Mouse (Mus musculus): Measurements from ENCODE around the gene Paics. TPM values are rescaled to one million over a fixed set of nuclear protein-coding genes. Genes with fewer than 3 reads are reported as not detected.

Gene Paics
- polyA plus RNA-seq (2012; rRNA removed; ENCODE audit: low replicate concordance) = 6.1 and 11.0 TPM in 2 replicates

DNA sequence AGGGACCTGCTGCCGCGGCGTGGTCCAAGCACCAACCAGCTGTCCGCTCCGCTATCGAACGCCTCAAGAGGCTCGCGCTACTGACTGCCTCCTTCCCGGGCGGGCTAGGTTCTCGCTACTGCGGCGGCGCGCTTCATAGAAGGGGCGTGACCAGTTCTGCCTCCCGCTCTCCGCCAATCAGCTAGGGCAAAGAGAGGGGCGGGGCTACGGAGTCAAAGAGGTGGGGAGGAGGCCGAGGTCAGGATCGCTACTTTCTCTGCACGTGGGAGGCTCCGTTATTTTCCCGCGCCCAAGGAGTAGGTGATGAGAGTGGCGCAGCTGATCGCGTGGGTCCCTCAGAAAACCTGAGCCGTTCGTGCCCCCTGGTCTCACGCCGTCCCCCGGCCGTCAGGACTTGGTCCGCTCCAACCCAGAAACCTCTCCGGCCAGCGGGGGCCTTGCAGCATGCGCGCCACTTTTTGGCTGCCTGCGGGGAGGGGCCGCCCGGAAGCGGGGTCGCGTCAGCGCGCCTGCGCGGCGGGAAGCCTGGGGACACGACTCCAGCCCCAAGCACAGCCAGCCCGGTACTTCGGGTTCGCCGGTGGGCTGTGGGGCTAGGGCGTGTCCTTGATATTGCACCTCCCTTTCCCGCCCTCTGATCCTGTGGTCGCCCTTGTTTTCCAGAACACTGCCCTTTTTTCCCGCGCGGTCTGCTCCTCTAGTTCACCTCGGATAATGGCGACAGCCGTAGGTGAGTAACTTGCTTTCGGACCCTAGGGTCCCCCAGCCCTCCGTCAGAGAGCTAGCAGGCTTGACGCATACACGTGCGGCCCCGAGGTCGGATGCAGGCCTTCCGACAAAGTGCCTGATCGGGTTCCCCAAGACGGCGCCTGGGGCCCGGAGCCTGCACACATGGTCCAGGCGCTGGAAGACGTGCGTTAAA, at the start of gene Paics, which contains the start of gene Ppat:
TSS of gene Paics (plus strand) at position 202 of the 922 bp plus-strand sequence.
TSS of gene Ppat (minus strand) at position 473 of the 922 bp plus-strand sequence.

DNA sequence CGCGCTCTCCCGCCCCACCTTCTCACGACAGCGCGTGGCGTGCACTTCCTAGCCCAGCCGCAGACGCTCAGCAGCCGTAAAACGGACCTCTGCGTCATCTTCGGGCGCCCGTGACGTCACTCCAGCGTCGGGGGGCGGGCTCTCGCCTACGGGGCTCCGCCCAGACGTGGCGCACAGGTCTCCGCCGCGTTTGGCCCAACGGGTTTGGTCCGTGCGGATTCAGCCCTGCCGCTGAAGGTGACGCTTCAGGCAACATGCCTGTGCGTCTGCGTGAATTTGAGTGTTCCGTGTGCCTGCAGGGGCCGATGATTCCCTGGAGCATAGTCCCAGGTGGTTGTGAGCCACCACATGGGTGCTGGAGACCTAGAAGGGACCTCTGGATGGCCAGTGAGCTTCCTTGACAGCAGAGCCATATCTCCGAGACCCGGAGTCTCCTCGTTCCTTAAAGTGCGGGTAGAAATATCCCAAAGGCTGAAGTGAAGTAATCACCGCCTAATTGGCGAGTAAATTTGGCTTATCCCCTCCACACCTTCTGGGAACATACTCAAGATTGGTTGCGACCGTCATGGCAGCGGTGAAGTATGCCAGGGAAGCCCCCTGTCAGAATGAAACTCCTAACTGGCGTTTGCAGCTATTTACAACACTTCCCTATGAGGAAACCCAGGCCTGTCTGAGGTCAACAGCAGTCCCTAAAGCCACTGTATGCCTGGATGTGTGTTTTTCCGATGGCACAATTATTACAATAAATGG, 45.5 kb upstream of the Paics start, which contains the start of gene Aasdh:
TSS of gene Aasdh (minus strand) at position 110 of the 750 bp plus-strand sequence.

DNA sequence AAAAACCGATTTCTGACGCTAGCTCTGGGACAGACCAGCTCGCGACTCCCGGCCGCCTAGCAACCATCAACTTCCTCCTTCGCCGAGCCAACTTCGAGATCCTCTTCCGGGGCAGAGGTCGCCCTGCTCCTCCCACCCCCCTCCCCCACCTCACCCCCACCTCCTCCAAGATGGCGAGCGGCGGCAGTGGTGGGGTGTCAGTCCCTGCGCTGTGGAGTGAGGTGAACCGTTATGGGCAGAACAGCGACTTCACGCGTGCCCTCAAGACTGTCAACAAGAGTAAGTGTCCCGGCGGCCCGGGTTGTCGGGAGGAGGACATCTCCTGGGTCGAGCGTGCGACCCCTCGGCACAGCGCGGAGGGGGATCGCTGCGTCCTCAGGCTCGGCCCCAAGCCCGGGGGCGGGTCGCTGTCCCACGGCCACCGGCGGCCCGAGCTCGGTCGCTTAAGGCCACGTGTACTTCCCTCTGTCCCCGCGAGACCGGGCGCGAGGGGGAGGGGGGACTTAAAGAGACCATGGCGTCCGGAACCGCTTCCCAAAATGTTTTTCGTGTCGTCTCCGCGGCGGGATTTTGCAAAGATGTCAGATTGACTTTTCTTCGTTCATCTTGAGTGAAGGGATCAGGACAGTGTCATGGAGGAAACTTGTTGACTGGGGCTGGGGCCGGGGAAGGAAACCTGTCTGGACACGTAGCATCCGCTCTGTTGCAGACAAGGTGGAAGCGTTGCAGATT, 23.6 kb downstream of the Paics start, which contains the start of gene Srp72:
TSS of gene Srp72 (plus strand) at position 130 of the 732 bp plus-strand sequence.

DNA sequence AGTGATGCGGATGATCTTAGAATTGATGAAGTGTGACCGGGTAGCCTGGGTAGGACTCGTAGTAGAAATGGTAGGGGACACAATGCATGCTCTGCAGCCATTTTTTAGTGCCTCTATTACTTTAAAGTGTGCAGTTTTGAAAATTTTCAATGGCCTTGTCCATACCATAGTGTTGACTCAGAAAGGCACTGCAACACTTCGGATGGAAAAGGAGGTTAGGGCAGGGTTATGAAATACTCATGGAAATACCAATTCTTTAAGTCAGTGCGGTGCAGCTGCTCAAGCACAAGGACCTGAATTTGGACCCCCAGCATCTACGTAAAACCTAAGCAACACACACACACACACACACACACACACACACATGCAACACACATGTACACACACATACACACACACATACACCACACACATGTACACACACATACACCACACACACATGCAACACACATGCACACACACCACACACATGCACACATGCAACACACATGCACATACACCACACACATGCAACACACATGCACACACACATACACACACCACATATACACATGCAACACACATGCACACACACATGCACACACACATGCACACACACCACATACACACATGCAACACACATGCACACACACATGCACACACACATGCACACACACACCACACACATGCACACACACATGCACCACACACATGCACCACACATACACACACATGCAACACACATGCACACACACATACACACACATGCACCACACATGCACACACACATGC, 53.1 kb downstream of the Paics start, which contains the start of gene Arl9:
TSS of gene Arl9 (plus strand) at position 5 of the 771 bp plus-strand sequence.

DNA sequence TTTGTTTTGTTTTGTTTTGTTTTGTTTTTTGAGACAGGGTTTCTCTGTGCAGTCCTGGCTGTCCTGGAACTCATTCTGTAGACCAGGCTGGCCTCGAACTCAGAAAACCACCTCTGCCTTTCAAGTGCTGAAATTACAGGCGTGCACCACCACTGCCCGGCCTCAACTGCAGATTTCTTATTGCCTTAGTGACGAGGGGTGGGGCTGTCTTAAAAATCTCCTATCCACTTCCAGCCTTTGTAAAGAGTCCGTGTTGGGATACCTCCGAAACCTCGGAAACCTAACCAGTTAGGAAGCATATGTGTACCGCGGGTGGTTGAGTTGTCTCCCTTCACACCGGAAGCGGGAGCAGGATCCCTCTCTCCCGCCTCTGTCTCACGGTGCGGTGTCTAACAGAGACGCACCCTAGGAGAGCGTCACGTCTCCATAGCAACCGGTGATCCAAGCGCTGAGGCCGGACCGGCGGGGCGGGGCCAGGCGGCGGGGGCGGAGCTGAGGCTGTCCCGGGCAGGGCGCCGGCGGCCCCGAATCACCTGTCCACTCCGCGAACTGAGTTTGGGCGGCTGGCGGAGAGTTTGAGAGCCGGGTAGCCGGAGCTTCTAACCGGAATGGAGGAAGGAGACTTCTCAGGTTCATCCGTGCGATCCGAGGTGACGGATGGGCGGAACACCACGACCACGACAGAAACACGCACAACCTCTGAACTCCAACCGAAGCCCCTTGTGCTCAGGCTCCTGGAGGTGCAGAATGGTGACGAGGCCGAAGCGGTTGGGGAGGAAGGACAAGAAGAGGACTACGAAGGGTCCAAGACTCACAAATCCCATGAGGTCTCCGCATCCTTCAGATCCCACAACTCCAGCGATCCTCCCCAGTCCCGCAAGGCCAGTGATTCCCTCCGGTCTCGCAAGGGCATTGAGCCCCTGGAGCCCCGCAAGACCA, 64.7 kb downstream of the Paics start, which contains the start of gene Thegl:
TSS of gene Thegl (plus strand) at position 480 of the 939 bp plus-strand sequence.

Other genes starting within 250 kb of the Paics start
- 1.3 and 3.3 TPM in 2 replicates for gene Aasdh, start 45.8 kb upstream of the Paics start, polyA plus RNA-seq (2012; rRNA removed; ENCODE audit: low replicate concordance)
- 0.53 and 1.1 TPM in 2 replicates for gene Ppat, start 271 bp downstream of the Paics start, polyA plus RNA-seq (2012; rRNA removed; ENCODE audit: low replicate concordance)
- 2.9 and 5.4 TPM in 2 replicates for gene Srp72, start 23.4 kb downstream of the Paics start, polyA plus RNA-seq (2012; rRNA removed; ENCODE audit: low replicate concordance)
- not detected in 2 replicates for gene Arl9, start 52.7 kb downstream of the Paics start, polyA plus RNA-seq (2012; rRNA removed; ENCODE audit: low replicate concordance)
- gene Thegl, start 64.7 kb downstream of the Paics start, polyA plus RNA-seq (2012; rRNA removed; ENCODE audit: low replicate concordance) = 0.19 and 1.4 TPM in 2 replicates
- 110 and 177 TPM in 2 replicates for gene Hopx, start 163.8 kb downstream of the Paics start, polyA plus RNA-seq (2012; rRNA removed; ENCODE audit: low replicate concordance)

All from duodenum, adult 2 months (tissue).